Mouse (Mus musculus) ES-E14 (cell line): ENCODE measurements around the gene Rb1.

ENCODE experiments used
- CHD2 ChIP-seq: IDR thresholded peaks from 2 replicates; pipeline ENCODE4 v1.6.1; 2014; ENCODE audit warnings: mild to moderate bottlenecking, low read depth, low read length, inconsistent platforms
- HCFC1 ChIP-seq: IDR thresholded peaks from 2 replicates; pipeline ENCODE4 v1.6.1; 2012; ENCODE audit warnings: low read length, inconsistent platforms, borderline replicate concordance; ENCODE audit not compliant: insufficient read depth
- MAFK ChIP-seq: IDR thresholded peaks from 2 replicates; pipeline ENCODE4 v1.6.1; 2014; ENCODE audit warnings: mild to moderate bottlenecking, low read depth, low read length, inconsistent platforms; ENCODE audit not compliant: insufficient read depth
- ZC3H11A ChIP-seq: IDR thresholded peaks from 2 replicates; pipeline ENCODE4 v1.6.1; 2012; ENCODE audit warnings: low read depth, mild to moderate bottlenecking, inconsistent platforms, low read length, borderline replicate concordance

DNA sequence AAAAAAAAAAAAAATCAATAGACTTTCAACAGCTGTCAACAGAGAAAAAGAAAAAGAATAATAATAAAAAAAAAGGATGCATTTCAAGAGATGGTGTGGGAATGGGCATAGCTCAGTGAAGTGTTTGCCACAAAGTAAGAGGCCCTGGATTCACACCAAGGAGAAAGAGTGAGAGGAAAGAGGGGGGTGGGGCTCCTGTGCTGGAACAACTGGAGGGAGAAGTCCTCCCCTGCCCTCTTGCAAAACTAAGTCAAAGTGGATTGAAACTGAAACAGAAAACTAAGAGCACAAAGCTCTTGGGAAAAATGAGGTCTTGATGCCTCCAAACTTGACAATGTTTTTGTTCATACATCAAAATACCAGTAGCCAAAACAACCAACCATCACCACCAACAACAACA is 116.4 kb downstream of the Rb1 start:
- TF ChIP-seq ZC3H11A: no peak
- TF ChIP-seq MAFK: no peak
- TF ChIP-seq CHD2: no peak
- TF ChIP-seq HCFC1: no peak
